Mouse (Mus musculus): ENCODE results near the gene Amz1.

The Amz1 gene

GRCm38 (mm10) chr5:140806939-140807338 lies 83.0 kb downstream of the Amz1 start:
- DNase-seq: no peak

Measured in spleen, adult 18-20 months (tissue).